Mouse (Mus musculus): ENCODE results near the gene Nipsnap3b.

DNA sequence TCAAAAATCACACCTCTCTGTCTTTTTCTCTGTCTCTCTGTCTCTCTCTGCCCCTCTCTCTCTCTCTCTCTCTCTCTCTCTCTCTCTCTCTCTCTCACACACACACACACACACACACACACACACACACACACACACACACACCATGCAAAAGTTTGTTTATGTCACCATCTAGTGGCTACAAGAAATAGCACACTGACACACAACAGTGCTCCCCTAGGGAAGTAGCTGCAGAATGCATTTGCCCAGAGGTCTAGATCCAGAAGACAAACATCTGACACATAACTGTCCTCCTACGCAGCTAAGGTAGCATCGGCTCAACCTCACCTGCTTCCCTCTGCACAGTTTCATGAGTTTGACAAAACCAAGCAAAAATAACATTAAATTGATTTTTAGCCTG, 26.5 kb upstream of the Nipsnap3b start:
- TF ChIP-seq CTCF (IDR thresholded peaks at IDR 0.05; ENCODE audit: control insufficient read depth, insufficient read depth, insufficient replicate concordance, low read depth, low read length) (no peak), POLR2A (IDR thresholded peaks at IDR 0.05; ENCODE audit: control insufficient read depth, low read depth, low read length) (no peak)
